Mouse (Mus musculus): ENCODE measurements around the gene As3mt.

The As3mt gene

GRCm38 (mm10) chr19:46707296-46708151, at the start of gene As3mt:
TSS of gene As3mt (plus strand) at chr19:46707458.
- no peak for DNase-seq (ENCODE audit: low spot score)

GRCm38 (mm10) chr19:46658348-46658747, 48.9 kb upstream of the As3mt start:
- DNase-seq (ENCODE audit: low spot score): no peak

- DNase-seq (ENCODE audit: low spot score): no peak
These were observed 48.4 kb upstream of the As3mt start for GRCm38 (mm10) chr19:46658851-46659250.

GRCm38 (mm10) chr19:46661511-46661910, 45.7 kb upstream of the As3mt start:
- no peak for DNase-seq (ENCODE audit: low spot score)

GRCm38 (mm10) chr19:46662214-46662613, 45.0 kb upstream of the As3mt start:
- DNase-seq (ENCODE audit: low spot score): no peak

- no peak for DNase-seq (ENCODE audit: low spot score)
These were observed 44.5 kb upstream of the As3mt start for GRCm38 (mm10) chr19:46662784-46663183.

GRCm38 (mm10) chr19:46665474-46665873, 41.8 kb upstream of the As3mt start:
- no peak for DNase-seq (ENCODE audit: low spot score)

- no peak for DNase-seq (ENCODE audit: low spot score)
These were observed 40.0 kb upstream of the As3mt start for GRCm38 (mm10) chr19:46667300-46667699.

- DNase-seq (ENCODE audit: low spot score): no peak
These were observed 39.0 kb upstream of the As3mt start for GRCm38 (mm10) chr19:46668263-46668662.

GRCm38 (mm10) chr19:46669802-46670201, 37.5 kb upstream of the As3mt start:
- no peak for DNase-seq (ENCODE audit: low spot score)

- DNase-seq (ENCODE audit: low spot score): no peak
These were observed 36.6 kb upstream of the As3mt start for GRCm38 (mm10) chr19:46670691-46671090.

- no peak for DNase-seq (ENCODE audit: low spot score)
These were observed 34.4 kb upstream of the As3mt start, which contains the start of gene Cyp17a1 for GRCm38 (mm10) chr19:46672766-46673418. TSS of gene Cyp17a1 (minus strand) at chr19:46673172.

GRCm38 (mm10) chr19:46675641-46676040, 31.6 kb upstream of the As3mt start:
- DNase-seq (ENCODE audit: low spot score): no peak

- no peak for DNase-seq (ENCODE audit: low spot score)
These were observed 27.4 kb upstream of the As3mt start for GRCm38 (mm10) chr19:46679720-46680383.

- peak; percentile 80 for DNase-seq (ENCODE audit: low spot score)
These were observed 17.5 kb upstream of the As3mt start, which contains the start of gene Borcs7 for GRCm38 (mm10) chr19:46689460-46690372. TSS of gene Borcs7 (plus strand) at chr19:46689906.

- no peak for DNase-seq (ENCODE audit: low spot score)
These were observed 16.9 kb upstream of the As3mt start for GRCm38 (mm10) chr19:46690387-46690786.

GRCm38 (mm10) chr19:46691078-46691477, 16.2 kb upstream of the As3mt start:
- DNase-seq (ENCODE audit: low spot score): no peak

- no peak for DNase-seq (ENCODE audit: low spot score)
These were observed 14.1 kb upstream of the As3mt start for GRCm38 (mm10) chr19:46693146-46693545.

GRCm38 (mm10) chr19:46696482-46696881, 10.8 kb upstream of the As3mt start:
- no peak for DNase-seq (ENCODE audit: low spot score)

GRCm38 (mm10) chr19:46696943-46697342, 10.3 kb upstream of the As3mt start:
- DNase-seq (ENCODE audit: low spot score): no peak

GRCm38 (mm10) chr19:46697840-46698517, 9.3 kb upstream of the As3mt start:
- DNase-seq (ENCODE audit: low spot score): no peak

Measured in left cerebral cortex, adult 11 months (tissue).